13 mouse cellular contexts compared by ENCODE assay signal in the genomic region with DNA sequence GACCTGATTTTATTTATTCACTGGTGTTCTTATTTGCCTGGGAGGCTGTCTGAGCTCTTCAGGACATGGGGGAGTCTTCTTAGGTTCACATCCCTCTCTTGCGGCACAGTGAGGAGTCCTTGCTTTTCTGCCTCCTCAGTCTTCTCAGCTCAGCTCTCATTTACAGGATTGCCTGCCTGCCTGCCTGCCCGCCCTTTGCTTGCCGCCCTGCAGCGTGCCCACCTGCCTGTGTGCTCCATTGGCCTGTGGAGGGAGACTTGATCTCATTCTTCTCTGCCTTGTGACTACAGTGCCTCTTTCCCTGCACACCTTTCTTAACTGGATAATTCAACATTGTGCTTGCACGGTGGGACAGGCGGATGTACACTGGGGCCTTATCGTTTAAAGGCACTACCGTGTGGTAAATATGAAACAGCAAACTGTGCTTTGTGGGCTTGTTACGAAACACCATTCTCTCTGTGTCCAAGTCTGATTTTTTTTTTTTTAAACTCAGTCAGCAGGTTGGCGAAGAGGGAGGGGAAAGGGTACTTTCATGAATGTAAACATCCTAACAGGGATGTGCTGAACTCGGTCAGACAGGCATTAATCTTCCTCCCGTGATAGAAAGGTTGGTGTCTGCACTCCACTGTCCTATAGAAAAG. TPM values are rescaled to one million over a fixed set of nuclear protein-coding genes. Genes with fewer than 3 reads are reported as not detected.
DNase-seq lines count a peak whose midpoint lies in the region; ATAC-seq and TF ChIP-seq lines count a peak whose summit lies in the region.
"Had no signal": no experiment of that assay in that cellular context is flagged by ENCODE, and none has a peak within 500 bp of the region (broad histone marks: within the 10 kb centered on the region; RNA-seq: fewer than 3 reads in every experiment).

No protein-coding gene starts in this region.

- intact Hi-C loops in left cerebral cortex, postnatal 4 days (cut with DNase I), result no loop called here

- 38% methylated on average over 12 of the region's 12 CpGs for WGBS in liver, adult 2 months
- 53% methylated on average over 12 of the region's 12 CpGs for WGBS in cerebellum, adult 2 months
- 62% methylated on average over 12 of the region's 12 CpGs for WGBS in olfactory bulb, adult 2 months

- DNase-seq in frontal cortex, postnatal 36 days (ENCODE audit: low spot score in 2 of 2), result no peak
- DNase-seq in liver, adult 2 months (ENCODE audit: extremely low read depth, low read depth, low spot score), result peak; percentile 75
- no peak for DNase-seq in liver
- peak; percentile 77 to 82 for DNase-seq in cerebellum, adult 2 months
- no peak for DNase-seq in left cerebral cortex, postnatal 4 days
- DNase-seq in thymus, postnatal 4 days, result no peak
- DNase-seq: embryo, embryonic 11 days; right cerebral cortex, postnatal 25 days had no signal

- peak overlapping the region; percentile 2; the same call in 1 of the 2 replicates for H3K4me3 ChIP-seq in liver, adult 2 months (ENCODE audit: insufficient read depth, low read depth, low read length)
- H3K4me3 ChIP-seq in cerebellum, adult 2 months (replicated peaks; ENCODE audit: insufficient read depth, low read depth, low read length), result no peak overlapping the region
- H3K4me3 ChIP-seq in olfactory bulb, adult 2 months (ENCODE audit: insufficient read depth, low read depth, low read length), result no peak overlapping the region
- H3K4me3 ChIP-seq: heart, embryonic 12.5 days; lung, embryonic 15.5 days had no signal

- TF ChIP-seq CTCF in liver, adult 2 months (IDR thresholded peaks at IDR 0.05; ENCODE audit: low read depth, low read length), result no peak
- no peak for TF ChIP-seq CTCF in cerebellum, adult 2 months (IDR thresholded peaks at IDR 0.05; ENCODE audit: borderline replicate concordance, insufficient read depth, low read depth, low read length)
- TF ChIP-seq CTCF in olfactory bulb, adult 2 months (IDR thresholded peaks at IDR 0.05; ENCODE audit: insufficient read depth, low read depth, low read length), result no peak

- H3K79me2 ChIP-seq in liver, adult 2 months (ENCODE audit: control insufficient read depth, insufficient read depth, low read length), result no peaks in the 10 kb centered on the region

- H3K36me3 ChIP-seq in liver, adult 2 months (ENCODE audit: control insufficient read depth, insufficient read depth, low read length), result no peaks in the 10 kb centered on the region
- H3K36me3 ChIP-seq: heart, embryonic 12.5 days; lung, embryonic 15.5 days had no signal

- peak overlapping the region; percentile 24 for H3K9ac ChIP-seq in liver, adult 2 months (ENCODE audit: low read depth, low read length)
- H3K9ac ChIP-seq: heart, embryonic 12.5 days; lung, embryonic 15.5 days had no signal

- peak; percentile 69 for ATAC-seq in frontal cortex, adult (ENCODE audit: low TSS enrichment)
- ATAC-seq: inflammation-experienced regulatory T-cells, adult 6 months had no signal

- H3K27me3 ChIP-seq in liver, adult 2 months (ENCODE audit: control insufficient read depth, insufficient read depth, low read length), result no peaks in the 10 kb centered on the region
- no peaks in the 10 kb centered on the region for H3K27me3 ChIP-seq in cerebellum, adult 2 months (ENCODE audit: control insufficient read depth, insufficient read depth, low read length)
- H3K27me3 ChIP-seq: heart, embryonic 12.5 days; lung, embryonic 15.5 days had no signal

- H3K27ac ChIP-seq in liver, adult 2 months (replicated peaks; ENCODE audit: insufficient read depth, low read depth, low read length), result no peak overlapping the region
- peak overlapping the region; percentile 61 for H3K27ac ChIP-seq in cerebellum, adult 2 months (ENCODE audit: insufficient read depth, low read length)
- H3K27ac ChIP-seq in olfactory bulb, adult 2 months (ENCODE audit: insufficient read depth, low read depth, low read length), result peak overlapping the region; percentile 6; the same call in 1 of the 2 replicates
- H3K27ac ChIP-seq: lung, embryonic 15.5 days had no signal

- H3K4me1 ChIP-seq in liver, adult 2 months (ENCODE audit: control insufficient read depth, insufficient read depth, low read length), result peaks cover 3% of the 10 kb centered on the region; the same call in 1 of the 2 replicates
- peaks cover 11% of the 10 kb centered on the region for H3K4me1 ChIP-seq in cerebellum, adult 2 months (ENCODE audit: control insufficient read depth, insufficient read depth, low read length)
- H3K4me1 ChIP-seq in olfactory bulb, adult 2 months (ENCODE audit: control insufficient read depth, insufficient read depth, low read length), result peaks cover 9% of the 10 kb centered on the region; the same call in 1 of the 2 replicates
- H3K4me1 ChIP-seq: heart, embryonic 12.5 days; lung, embryonic 15.5 days had no signal

- no peak for TF ChIP-seq POLR2A in liver, adult 2 months (IDR thresholded peaks at IDR 0.05; ENCODE audit: extremely low read depth, insufficient read depth, low read length)
- no peak for TF ChIP-seq POLR2A in cerebellum, adult 2 months (IDR thresholded peaks at IDR 0.05; ENCODE audit: borderline replicate concordance, insufficient read depth, low read length)
- no peak for TF ChIP-seq POLR2A in olfactory bulb, adult 2 months (IDR thresholded peaks at IDR 0.05; ENCODE audit: insufficient read depth, low read depth, low read length)

RNA-seq across cellular contexts. Expression of a gene that starts 41.9 kb away (rescaled TPM):
- total RNA-seq in liver, adult 2 months (2014; rRNA removed), result 11.5 and 12.1 TPM in 2 replicates
- polyA plus RNA-seq in liver, adult 2 months (2012; rRNA removed), result 2.9 and 4.5 TPM in 2 replicates
- 20.8 and 23.0 TPM in 2 replicates for polyA plus RNA-seq in cerebellum, adult 2 months (2012; rRNA removed)
- polyA plus RNA-seq in olfactory bulb, adult 2 months (2012; ENCODE audit: insufficient read depth, insufficient read length, low replicate concordance, missing spikeins), result not detected in 2 replicates
- total RNA-seq in left cerebral cortex, postnatal 4 days (2021), result 10 to 100 TPM; 33.4 to 35.7 TPM

Comparison
In these comparisons a context has a peak if more than half of its experiments do, and no peak if none do; other contexts are left out.
1. DNase-seq: peak in liver, adult 2 months (single experiment) and cerebellum, adult 2 months (2 of 2); none in frontal cortex, postnatal 36 days (0 of 2), liver (single experiment), left cerebral cortex, postnatal 4 days (single experiment) and thymus, postnatal 4 days (single experiment).